In the genomic region with DNA sequence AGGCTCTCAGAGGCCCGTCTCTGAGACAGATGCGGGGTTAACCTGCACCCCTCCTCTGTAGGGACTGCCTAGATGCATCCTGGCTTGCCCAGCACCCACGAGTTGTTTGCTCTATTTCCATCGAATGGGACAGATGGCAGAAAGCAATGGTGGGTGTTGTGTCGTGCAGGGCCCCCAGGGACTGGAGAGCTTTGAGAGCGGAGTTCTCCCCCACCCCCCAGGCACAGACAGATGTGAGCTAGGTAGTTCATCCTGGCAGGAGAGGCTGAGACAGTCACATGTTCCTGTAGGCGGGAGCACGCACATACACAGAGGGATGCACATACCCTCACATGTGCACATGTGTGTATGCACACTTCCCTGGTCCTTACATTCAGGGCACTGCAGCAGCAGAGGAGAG, we compare ENCODE assay signal across 17 mouse cellular contexts. TPM values are rescaled to one million over a fixed set of nuclear protein-coding genes. Genes with fewer than 3 reads are reported as not detected.
DNase-seq lines count a peak whose midpoint lies in the region; ATAC-seq lines count a peak whose summit lies in the region.
"Had no signal": no experiment of that assay in that cellular context is flagged by ENCODE, and none has a peak within 500 bp of the region (broad histone marks: within the 10 kb centered on the region; RNA-seq: fewer than 3 reads in every experiment).

No protein-coding gene starts in this region.

- no peak overlapping the region for H3K27ac ChIP-seq in hindbrain, embryonic 13.5 days
- H3K27ac ChIP-seq in hindbrain, embryonic 16.5 days (ENCODE audit: low read depth, low read length), result no peak overlapping the region
- H3K27ac ChIP-seq in midbrain, embryonic 14.5 days (replicated peaks; ENCODE audit: low read depth, low read length), result no peak overlapping the region
- H3K27ac ChIP-seq: heart, embryonic 13.5 days; limb, embryonic 12.5 days; midbrain, embryonic 15.5 days had no signal

- H3K4me1 ChIP-seq in hindbrain, embryonic 13.5 days (replicated peaks), result peaks cover 57% of the 10 kb centered on the region
- peaks cover 33% of the 10 kb centered on the region for H3K4me1 ChIP-seq in hindbrain, embryonic 16.5 days (ENCODE audit: control insufficient read depth, insufficient read depth, low read depth, low read length)
- peaks cover 18% of the 10 kb centered on the region for H3K4me1 ChIP-seq in midbrain, embryonic 14.5 days (ENCODE audit: control insufficient read depth, insufficient read depth, low read length)

- DNase-seq in brain, adult 2 months (ENCODE audit: low read depth, low spot score), result peak; percentile 89
- peak; percentile 87 for DNase-seq in layer of hippocampus, adult 9-11 months
- peak; percentile 82 to 85 for DNase-seq in right cerebral cortex, postnatal 36 days (ENCODE audit: low spot score in 2 of 2)
- no peak for DNase-seq in retina, postnatal 1 day
- DNase-seq in midbrain, embryonic 14.5 days, result no peak
- DNase-seq: adrenal gland, adult 8-10 months; gastrocnemius, postnatal 36 days; kidney, adult 11 months; kidney, postnatal 36 days had no signal

- no peak overlapping the region for H3K4me2 ChIP-seq in hindbrain, embryonic 13.5 days
- no peak overlapping the region for H3K4me2 ChIP-seq in hindbrain, embryonic 16.5 days (ENCODE audit: low read length)
- H3K4me2 ChIP-seq in midbrain, embryonic 14.5 days (ENCODE audit: low read length), result no peak overlapping the region
- H3K4me2 ChIP-seq: heart, embryonic 13.5 days; limb, embryonic 12.5 days; midbrain, embryonic 15.5 days had no signal

- H3K9ac ChIP-seq in hindbrain, embryonic 13.5 days, result 0 out of 2 replicates have a peak overlapping the region, but pooled peaks have one; percentile 14
- no peak overlapping the region for H3K9ac ChIP-seq in hindbrain, embryonic 16.5 days (ENCODE audit: low read depth, low read length)
- H3K9ac ChIP-seq in midbrain, embryonic 14.5 days (replicated peaks; ENCODE audit: low read length), result no peak overlapping the region
- H3K9ac ChIP-seq: heart, embryonic 13.5 days; limb, embryonic 12.5 days; midbrain, embryonic 15.5 days had no signal

- H3K9me3 ChIP-seq in hindbrain, embryonic 13.5 days, result no peaks in the 10 kb centered on the region
- H3K9me3 ChIP-seq in hindbrain, embryonic 16.5 days (ENCODE audit: control insufficient read depth, low read length), result no peaks in the 10 kb centered on the region
- H3K9me3 ChIP-seq in midbrain, embryonic 14.5 days (ENCODE audit: control insufficient read depth, low read length), result no peaks in the 10 kb centered on the region
- H3K9me3 ChIP-seq: G1E; heart, embryonic 13.5 days; limb, embryonic 12.5 days; midbrain, embryonic 15.5 days had no signal

- ATAC-seq in hindbrain, embryonic 13.5 days (ENCODE audit: low FRiP score), result no peak
- ATAC-seq in hindbrain, embryonic 16.5 days, result no peak
- no peak for ATAC-seq in midbrain, embryonic 14.5 days (ENCODE audit: low FRiP score, low TSS enrichment)
- ATAC-seq: forebrain, embryonic 16.5 days; midbrain, embryonic 15.5 days had no signal

- WGBS in hindbrain, embryonic 13.5 days, result 69% methylated on average over 8 of the region's 8 CpGs
- WGBS in hindbrain, embryonic 16.5 days, result 62% methylated on average over 8 of the region's 8 CpGs
- WGBS in midbrain, embryonic 14.5 days, result 73% methylated on average over 8 of the region's 8 CpGs

- no peaks in the 10 kb centered on the region for H3K36me3 ChIP-seq in hindbrain, embryonic 13.5 days
- no peaks in the 10 kb centered on the region for H3K36me3 ChIP-seq in hindbrain, embryonic 16.5 days (ENCODE audit: control insufficient read depth, insufficient read depth, low read length)
- H3K36me3 ChIP-seq in midbrain, embryonic 14.5 days (ENCODE audit: control insufficient read depth, insufficient read depth, low read length), result no peaks in the 10 kb centered on the region
- H3K36me3 ChIP-seq: G1E; heart, embryonic 13.5 days; limb, embryonic 12.5 days; midbrain, embryonic 15.5 days had no signal

- H3K27me3 ChIP-seq in hindbrain, embryonic 13.5 days, result no peaks in the 10 kb centered on the region
- H3K27me3 ChIP-seq in hindbrain, embryonic 16.5 days (replicated peaks; ENCODE audit: control insufficient read depth, insufficient read depth, low read length), result no peaks in the 10 kb centered on the region
- H3K27me3 ChIP-seq in midbrain, embryonic 14.5 days (ENCODE audit: control insufficient read depth, insufficient read depth, low read length), result no peaks in the 10 kb centered on the region
- H3K27me3 ChIP-seq: midbrain, embryonic 15.5 days had no signal

- H3K4me3 ChIP-seq in hindbrain, embryonic 13.5 days, result no peak overlapping the region
- H3K4me3 ChIP-seq in hindbrain, embryonic 16.5 days (ENCODE audit: low read length), result no peak overlapping the region
- H3K4me3 ChIP-seq in midbrain, embryonic 14.5 days (replicated peaks; ENCODE audit: low read depth, low read length), result no peak overlapping the region
- H3K4me3 ChIP-seq: heart, embryonic 13.5 days; limb, embryonic 12.5 days; midbrain, embryonic 15.5 days had no signal

RNA-seq across cellular contexts. Expression of a gene that starts 4.8 kb away (rescaled TPM):
- polyA plus RNA-seq in hindbrain, embryonic 13.5 days (2015; fragmentation: Nextera tagmentation; extraction: Ambion mirVana), result 3.6 and 4.8 TPM in 2 replicates
- 15.4 and 20.0 TPM in 2 replicates for polyA plus RNA-seq in hindbrain, embryonic 16.5 days (2015; fragmentation: Nextera tagmentation; extraction: Ambion mirVana)
- polyA plus RNA-seq in midbrain, embryonic 14.5 days (2014; fragmentation: Nextera tagmentation; extraction: Ambion mirVana), result 10.7 and 13.1 TPM in 2 replicates

RNA-seq across cellular contexts. Expression of a gene that starts 24.2 kb away (rescaled TPM):
- 0.10 TPM in 1 of 2 replicates, not detected in the other for polyA plus RNA-seq in hindbrain, embryonic 13.5 days (2015; fragmentation: Nextera tagmentation; extraction: Ambion mirVana)
- 0.05 and 0.06 TPM in 2 replicates for polyA plus RNA-seq in hindbrain, embryonic 16.5 days (2015; fragmentation: Nextera tagmentation; extraction: Ambion mirVana)
- polyA plus RNA-seq in midbrain, embryonic 14.5 days (2014; fragmentation: Nextera tagmentation; extraction: Ambion mirVana), result not detected in 2 replicates
- polyA plus RNA-seq: C2C12; forebrain, embryonic 16.5 days; G1E had no signal

Comparison
In these comparisons a context has a peak if more than half of its experiments do, and no peak if none do; other contexts are left out.
1. DNase-seq: peak in brain, adult 2 months (single experiment), layer of hippocampus, adult 9-11 months (single experiment) and right cerebral cortex, postnatal 36 days (2 of 2); none in retina, postnatal 1 day (single experiment) and midbrain, embryonic 14.5 days (single experiment).